Mouse (Mus musculus) midbrain, embryonic 12.5 days (tissue): ENCODE measurements around the gene Gm11037. TPM values are rescaled to one million over a fixed set of nuclear protein-coding genes. Genes with fewer than 3 reads are reported as not detected.
A peak's percentile ranks its signal among the peaks of the same experiment; 100 is the strongest.

Source experiments
- ATAC-seq: fragments of 200-750 bp; cut with Nextera tagmentation; 2 replicates; pipeline ENCODE4 v1.8.0; 2017; ENCODE audit warnings: low read depth, moderate TSS enrichment, moderate library complexity; ENCODE audit not compliant: low FRiP score
- H3K27ac ChIP-seq: fragments of 300-500 bp; sonication (generic); replicated peaks from 2 replicates; pipeline ENCODE4 v1.5.1; 2016; ENCODE audit warnings: mild to moderate bottlenecking
- H3K27me3 ChIP-seq: fragments of 300-500 bp; sonication (generic); 2 replicates; pipeline ENCODE4 v1.6.1; 2016; ENCODE audit warnings: mild to moderate bottlenecking
- H3K36me3 ChIP-seq: fragments of 300-500 bp; sonication (generic); 2 replicates; pipeline ENCODE4 v1.6.1; 2016
- H3K4me1 ChIP-seq: fragments of 300-500 bp; sonication (generic); 2 replicates; pipeline ENCODE4 v1.6.1; 2016
- H3K4me2 ChIP-seq: fragments of 300-500 bp; sonication (generic); replicated peaks from 2 replicates; pipeline ENCODE4 v1.6.1; 2016; ENCODE audit warnings: mild to moderate bottlenecking, moderate library complexity
- H3K4me3 ChIP-seq: fragments of 300-500 bp; sonication (generic); 2 replicates; pipeline ENCODE4 v1.5.1; 2016; ENCODE audit warnings: mild to moderate bottlenecking
- H3K9ac ChIP-seq: fragments of 300-500 bp; sonication (generic); replicated peaks from 2 replicates; pipeline ENCODE4 v1.6.1; 2016; ENCODE audit warnings: mild to moderate bottlenecking, moderate library complexity
- H3K9me3 ChIP-seq: fragments of 300-500 bp; sonication (generic); 2 replicates; pipeline ENCODE4 v1.6.1; 2016; ENCODE audit warnings: mild to moderate bottlenecking
- WGBS: fragments of 180-500 bp; shearing (Covaris S2); methylation state at CpG from one replicate; pipeline ENCODE4 v1.1.7; 2016; 5-methylcytosine and 5-hydroxymethylcytosine counted together
- polyA plus RNA-seq: library from polyadenylated mRNA; unstranded; fragments of >200 nt; fragmentation: Nextera tagmentation; extraction: Ambion mirVana; gene quantifications from 2 replicates; pipeline ENCODE4 v1.2.1, GENCODE M21; 2016

Gm11037 gene
- polyA plus RNA-seq, result not detected in 2 replicates

- Histone ChIP-seq H3K9ac (no peak within 1 kb of the TSS), H3K36me3 (no peaks in the 10 kb centered on the region), H3K4me2 (no peak within 1 kb of the TSS), H3K4me3 (no peak within 1 kb of the TSS), H3K4me1 (no peaks in the 10 kb centered on the region), H3K27ac (no peak within 1 kb of the TSS), H3K9me3 (no peaks in the 10 kb centered on the region), H3K27me3 (no peaks in the 10 kb centered on the region)
- WGBS, result 87% methylated on average over 9 of the region's 9 CpGs
- no peak for ATAC-seq
These were observed at the start of gene Gm11037 for GRCm38 (mm10) chr2:131132930-131133547. TSS of gene Gm11037 (plus strand) at chr2:131133497.

GRCm38 (mm10) chr2:131084206-131084605, 49.1 kb upstream of the Gm11037 start:
- Histone ChIP-seq H3K36me3 (no peaks in the 10 kb centered on the region), H3K4me2 (no peak overlapping the region), H3K9me3 (no peaks in the 10 kb centered on the region), H3K27me3 (no peaks in the 10 kb centered on the region), H3K4me1 (no peaks in the 10 kb centered on the region), H3K4me3 (no peak overlapping the region), H3K27ac (no peak overlapping the region), H3K9ac (no peak overlapping the region)
- no peak for ATAC-seq
- WGBS, result 93% methylated on average over 4 of the region's 4 CpGs

GRCm38 (mm10) chr2:131086667-131087390, 46.5 kb upstream of the Gm11037 start, which contains the start of gene Siglec1:
TSS of gene Siglec1 (minus strand) at chr2:131086765.
- Histone ChIP-seq H3K9ac (no peak within 1 kb of the TSS), H3K4me3 (no peak within 1 kb of the TSS), H3K36me3 (no peaks in the 10 kb centered on the region), H3K9me3 (no peaks in the 10 kb centered on the region), H3K27ac (no peak within 1 kb of the TSS), H3K27me3 (no peaks in the 10 kb centered on the region), H3K4me1 (no peaks in the 10 kb centered on the region), H3K4me2 (no peak within 1 kb of the TSS)
- no peak for ATAC-seq
- 85% methylated on average over 11 of the region's 11 CpGs for whole genome bisulfite sequencing

GRCm38 (mm10) chr2:131088581-131088980, 44.7 kb upstream of the Gm11037 start:
- Histone ChIP-seq H3K4me1 (no peaks in the 10 kb centered on the region), H3K27ac (no peak overlapping the region), H3K9ac (no peak overlapping the region), H3K4me3 (no peak overlapping the region), H3K27me3 (no peaks in the 10 kb centered on the region), H3K36me3 (no peaks in the 10 kb centered on the region), H3K9me3 (no peaks in the 10 kb centered on the region), H3K4me2 (no peak overlapping the region)
- ATAC-seq, result no peak
- 88% methylated on average over 4 of the region's 4 CpGs for WGBS

- no peaks in the 10 kb centered on the region for H3K4me1 ChIP-seq
- no peak overlapping the region for H3K4me2 ChIP-seq
- no peak overlapping the region for H3K4me3 ChIP-seq
- 78% methylated on average over 1 of the region's 1 CpGs for WGBS
- H3K27me3 ChIP-seq, result no peaks in the 10 kb centered on the region
- H3K27ac ChIP-seq, result no peak overlapping the region
- no peaks in the 10 kb centered on the region for H3K9me3 ChIP-seq
- no peaks in the 10 kb centered on the region for H3K36me3 ChIP-seq
- ATAC-seq, result no peak
- no peak overlapping the region for H3K9ac ChIP-seq
These were observed 43.7 kb upstream of the Gm11037 start for GRCm38 (mm10) chr2:131089634-131090033.

GRCm38 (mm10) chr2:131090852-131091251, 42.4 kb upstream of the Gm11037 start:
- H3K4me1 ChIP-seq, result no peaks in the 10 kb centered on the region
- H3K4me3 ChIP-seq, result no peak overlapping the region
- H3K4me2 ChIP-seq, result no peak overlapping the region
- H3K36me3 ChIP-seq, result no peaks in the 10 kb centered on the region
- H3K9me3 ChIP-seq, result no peaks in the 10 kb centered on the region
- H3K9ac ChIP-seq, result no peak overlapping the region
- 71% methylated on average over 3 of the region's 3 CpGs for WGBS
- no peaks in the 10 kb centered on the region for H3K27me3 ChIP-seq
- ATAC-seq, result no peak
- H3K27ac ChIP-seq, result no peak overlapping the region

GRCm38 (mm10) chr2:131093577-131093976, 39.7 kb upstream of the Gm11037 start:
- no peaks in the 10 kb centered on the region for H3K9me3 ChIP-seq
- 87% methylated on average over 5 of the region's 5 CpGs for WGBS

GRCm38 (mm10) chr2:131094823-131095222, 38.5 kb upstream of the Gm11037 start:
- Histone ChIP-seq H3K27me3 (no peaks in the 10 kb centered on the region), H3K9ac (no peak overlapping the region), H3K27ac (no peak overlapping the region), H3K4me2 (no peak overlapping the region), H3K4me3 (no peak overlapping the region), H3K36me3 (no peaks in the 10 kb centered on the region), H3K9me3 (no peaks in the 10 kb centered on the region), H3K4me1 (0 out of 2 replicates have a peak, but pooled peaks cover 6% of the 10 kb centered on the region)
- ATAC-seq, result peak; percentile 38; the same call in 1 of the 2 replicates
- 0% methylated on average over 1 of the region's 1 CpGs for WGBS

More at GRCm38 (mm10) chr2:131093577-131093976, 39.7 kb upstream of the Gm11037 start:
- Histone ChIP-seq H3K27me3 (no peaks in the 10 kb centered on the region), H3K36me3 (no peaks in the 10 kb centered on the region), H3K4me3 (no peak overlapping the region), H3K4me2 (no peak overlapping the region), H3K27ac (no peak overlapping the region), H3K9ac (no peak overlapping the region), H3K4me1 (0 out of 2 replicates have a peak, but pooled peaks cover 6% of the 10 kb centered on the region)
- ATAC-seq, result no peak

- 18% methylated on average over 9 of the region's 9 CpGs for WGBS
- Histone ChIP-seq H3K36me3 (no peaks in the 10 kb centered on the region), H3K4me2 (no peak overlapping the region), H3K4me1 (0 out of 2 replicates have a peak, but pooled peaks cover 6% of the 10 kb centered on the region), H3K9ac (no peak overlapping the region), H3K27ac (0 out of 2 replicates have a peak overlapping the region, but pooled peaks have one; percentile 12), H3K27me3 (no peaks in the 10 kb centered on the region), H3K9me3 (no peaks in the 10 kb centered on the region), H3K4me3 (no peak overlapping the region)
- ATAC-seq, result no peak
These were observed 37.0 kb upstream of the Gm11037 start for GRCm38 (mm10) chr2:131096101-131096795.

- ATAC-seq, result no peak
- H3K27ac ChIP-seq, result no peak overlapping the region
These were observed 36.2 kb upstream of the Gm11037 start for GRCm38 (mm10) chr2:131097087-131097486.

GRCm38 (mm10) chr2:131101530-131101929, 31.8 kb upstream of the Gm11037 start:
- Histone ChIP-seq H3K27me3 (no peaks in the 10 kb centered on the region; the same call in 1 of the 2 replicates), H3K36me3 (no peaks in the 10 kb centered on the region), H3K4me2 (no peak overlapping the region), H3K27ac (no peak overlapping the region), H3K9me3 (no peaks in the 10 kb centered on the region), H3K4me1 (0 out of 2 replicates have a peak, but pooled peaks cover 1% of the 10 kb centered on the region), H3K4me3 (no peak overlapping the region), H3K9ac (no peak overlapping the region)
- 50% methylated on average over 3 of the region's 3 CpGs for WGBS
- no peak for ATAC-seq

More at GRCm38 (mm10) chr2:131097087-131097486, 36.2 kb upstream of the Gm11037 start:
- H3K9ac ChIP-seq, result no peak overlapping the region
- no peaks in the 10 kb centered on the region for H3K27me3 ChIP-seq
- 77% methylated on average over 2 of the region's 4 CpGs for WGBS
- 0 out of 2 replicates have a peak, but pooled peaks cover 6% of the 10 kb centered on the region for H3K4me1 ChIP-seq
- no peaks in the 10 kb centered on the region for H3K9me3 ChIP-seq
- no peaks in the 10 kb centered on the region for H3K36me3 ChIP-seq
- no peak overlapping the region for H3K4me2 ChIP-seq
- H3K4me3 ChIP-seq, result no peak overlapping the region

- WGBS, result 91% methylated on average over 4 of the region's 4 CpGs
- no peak for ATAC-seq
- H3K27me3 ChIP-seq, result no peaks in the 10 kb centered on the region; the same call in 1 of the 2 replicates
- no peaks in the 10 kb centered on the region for H3K9me3 ChIP-seq
- H3K4me2 ChIP-seq, result no peak overlapping the region
- H3K36me3 ChIP-seq, result no peaks in the 10 kb centered on the region
- H3K9ac ChIP-seq, result no peak overlapping the region
- H3K27ac ChIP-seq, result no peak overlapping the region
- H3K4me1 ChIP-seq, result no peaks in the 10 kb centered on the region
- no peak overlapping the region for H3K4me3 ChIP-seq
These were observed 29.3 kb upstream of the Gm11037 start for GRCm38 (mm10) chr2:131104021-131104420.
